Mouse (Mus musculus): ENCODE data around the gene Olfr978.
"Not testable (repeated sequence)": the region's sequence is repeated elsewhere in the genome, so short reads cannot be mapped to it uniquely, and the experiment has no call there.

Gene Olfr978

DNA sequence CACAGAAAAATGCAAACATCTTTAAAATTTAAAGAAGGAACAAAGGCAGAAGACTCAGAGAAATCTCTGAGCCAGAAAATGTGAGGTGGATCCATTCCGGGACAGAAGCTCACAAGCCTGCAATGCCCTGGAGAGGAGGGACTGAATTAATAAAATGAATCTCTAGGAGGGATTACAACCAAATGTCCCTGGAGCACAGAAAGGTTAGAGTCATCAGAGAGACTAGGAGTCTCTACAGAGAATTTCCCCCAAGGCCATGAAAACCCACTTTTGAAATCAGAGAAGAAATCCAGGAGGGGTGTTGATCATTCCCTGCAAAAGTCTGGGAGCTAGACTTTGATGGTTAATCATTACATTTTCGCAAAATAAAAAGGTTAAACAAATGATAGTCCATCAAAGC, at the start of gene Olfr978:
TSS of gene Olfr978 (plus strand) at position 301 of the 400 bp plus-strand sequence.
- no peak for DNase-seq (ENCODE audit: extremely low read depth, low read depth)

GRCm38 (mm10) chr9:39951946-39952345, 40.0 kb upstream of the Olfr978 start, which contains the start of gene Olfr975:
Olfr975 (minus strand) TSS chr9:39952046.
- DNase-seq (ENCODE audit: extremely low read depth, low read depth): no peak

DNA sequence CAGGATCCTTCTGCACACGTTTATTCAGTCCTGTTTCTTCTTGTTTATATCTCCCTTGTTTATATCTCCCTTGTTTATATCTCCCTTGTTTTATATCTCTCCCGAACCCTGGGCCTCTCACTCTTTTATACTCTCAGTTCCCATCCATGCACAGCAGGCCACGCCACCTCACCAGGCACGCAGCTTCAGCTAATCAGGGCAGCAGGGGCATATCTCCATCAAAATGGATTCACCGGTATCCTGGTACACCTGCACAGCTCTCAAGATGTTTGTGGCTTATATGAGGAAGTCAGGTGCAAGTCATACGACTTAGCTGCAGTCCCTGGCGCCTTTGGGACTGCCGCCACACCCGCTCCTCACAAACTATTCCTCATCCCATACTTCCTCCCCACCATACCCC, 30.9 kb upstream of the Olfr978 start, which contains the start of gene Olfr976:
TSS of gene Olfr976 (minus strand) at position 101 of the 400 bp plus-strand sequence.
- DNase-seq (ENCODE audit: extremely low read depth, low read depth): not testable (repeated sequence)

DNA sequence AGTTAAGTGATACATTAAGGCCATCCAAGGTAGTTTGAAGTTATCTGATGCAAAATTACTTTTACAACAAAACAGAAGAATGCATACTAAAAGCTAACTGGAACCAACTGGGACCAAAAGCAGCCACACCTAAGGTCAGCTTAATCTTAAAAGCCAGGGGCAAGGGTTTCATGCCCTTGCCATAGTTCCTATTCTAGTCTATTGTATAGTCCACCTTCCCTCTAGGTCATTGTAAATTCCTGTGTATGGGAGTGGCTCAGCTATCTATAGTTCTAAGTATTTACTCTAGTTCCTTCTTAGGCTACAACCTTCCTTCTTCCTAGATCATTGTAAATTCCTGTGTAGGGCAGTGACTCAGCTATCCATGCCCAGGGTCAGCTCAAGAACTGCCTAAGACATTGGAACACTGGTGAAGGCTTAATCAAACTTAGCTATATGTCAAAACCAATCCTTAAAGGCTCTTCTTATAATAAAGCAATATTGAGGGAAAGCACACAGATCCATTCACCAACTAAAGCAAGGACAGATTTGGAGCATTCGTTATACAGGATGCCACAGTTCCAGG, 15.2 kb upstream of the Olfr978 start:
- DNase-seq (ENCODE audit: extremely low read depth, low read depth): not testable (repeated sequence)

- no peak for DNase-seq (ENCODE audit: extremely low read depth, low read depth)
These were observed 11.5 kb downstream of the Olfr978 start, which contains the start of gene Olfr979 for GRCm38 (mm10) chr9:40003365-40003764. Olfr979 (minus strand) TSS chr9:40003465.

- DNase-seq (ENCODE audit: extremely low read depth, low read depth): no peak
These were observed 17.6 kb downstream of the Olfr978 start, which contains the start of gene Olfr980 for GRCm38 (mm10) chr9:40009482-40009881. Olfr980 (minus strand) TSS chr9:40009582.

- no peak for DNase-seq (ENCODE audit: extremely low read depth, low read depth)
These were observed 29.3 kb downstream of the Olfr978 start, which contains the start of gene Olfr981 for GRCm38 (mm10) chr9:40021164-40021563. Olfr981 (plus strand) TSS chr9:40021464.
